ENCODE assay signal across 9 mouse cellular contexts in the genomic region with DNA sequence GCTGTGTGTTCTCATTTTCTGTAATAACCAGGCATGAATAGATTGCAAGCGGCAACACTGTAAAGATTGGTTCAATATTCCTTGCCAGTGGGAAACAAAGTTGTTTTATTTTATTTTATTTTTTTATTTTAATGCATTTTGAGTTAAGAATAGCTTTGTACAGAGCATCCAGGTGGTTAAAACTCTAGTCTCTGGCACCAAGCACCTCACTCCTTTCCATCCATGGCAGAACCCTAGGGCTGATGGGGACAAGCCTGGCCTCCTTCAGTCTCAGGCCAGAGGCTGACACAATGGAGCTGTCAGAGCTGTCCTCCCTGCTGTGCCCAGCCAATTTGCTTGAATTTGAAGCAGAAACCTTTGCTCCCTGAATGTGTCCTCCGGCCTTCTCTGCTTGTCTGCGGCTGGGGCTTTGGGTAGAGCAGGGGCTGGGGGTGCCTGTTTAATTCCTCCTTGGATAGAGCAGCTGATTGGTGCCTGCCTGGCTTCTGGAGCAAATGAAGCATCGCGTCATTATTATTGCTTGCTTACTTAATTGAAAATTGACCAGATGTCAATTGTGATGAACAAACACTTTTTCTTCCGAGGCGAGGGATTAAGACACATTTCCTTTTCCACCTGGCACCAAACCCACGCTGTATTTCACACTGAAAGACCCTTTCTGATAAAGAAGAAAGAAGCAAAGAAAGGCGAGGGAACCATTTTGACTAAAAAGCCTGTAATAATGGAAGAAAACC. TPM values are rescaled to one million over a fixed set of nuclear protein-coding genes. Genes with fewer than 3 reads are reported as not detected.
DNase-seq lines count a peak whose midpoint lies in the region; ATAC-seq and TF ChIP-seq lines count a peak whose summit lies in the region.
"Had no signal": no experiment of that assay in that cellular context is flagged by ENCODE, and none has a peak within 500 bp of the region (broad histone marks: within the 10 kb centered on the region; RNA-seq: fewer than 3 reads in every experiment).

No protein-coding gene starts in this region.

- H3K9me3 ChIP-seq in liver, postnatal 0 days (ENCODE audit: low read length): no peaks in the 10 kb centered on the region
- H3K9me3 ChIP-seq in embryonic facial prominence, embryonic 12.5 days: no peaks in the 10 kb centered on the region
- no peaks in the 10 kb centered on the region for H3K9me3 ChIP-seq in limb, embryonic 10.5 days (replicated peaks)
- H3K9me3 ChIP-seq: stomach, embryonic 15.5 days had no signal

- no peak for ATAC-seq in liver, postnatal 0 days
- peak; percentile 73; the same call in 1 of the 2 replicates for ATAC-seq in embryonic facial prominence, embryonic 12.5 days (ENCODE audit: insufficient number of reproducible peaks, insufficient read depth, low FRiP score, low TSS enrichment)
- ATAC-seq in activated CD4-positive, CD25-positive, alpha-beta regulatory T cell, adult 4 months: no peak

- no peaks in the 10 kb centered on the region for H3K4me1 ChIP-seq in liver, postnatal 0 days (ENCODE audit: insufficient read depth)
- H3K4me1 ChIP-seq in embryonic facial prominence, embryonic 12.5 days: no peaks in the 10 kb centered on the region
- peaks cover 15% of the 10 kb centered on the region for H3K4me1 ChIP-seq in limb, embryonic 10.5 days
- H3K4me1 ChIP-seq: stomach, embryonic 15.5 days had no signal

- H3K4me2 ChIP-seq in liver, postnatal 0 days (ENCODE audit: low read depth, low read length): no peak overlapping the region
- H3K4me2 ChIP-seq in embryonic facial prominence, embryonic 12.5 days (replicated peaks): peak overlapping the region; percentile 18
- H3K4me2 ChIP-seq: stomach, embryonic 15.5 days had no signal

- DNase-seq in liver, postnatal 0 days: peak; percentile 8
- no peak for DNase-seq in liver
- DNase-seq in limb, embryonic 10.5 days (ENCODE audit: low spot score): no peak
- DNase-seq in retina, embryonic 14.5 days (ENCODE audit: low spot score): peak; percentile 86
- no peak for DNase-seq in adrenal gland, postnatal 10 days
- DNase-seq in right cerebral cortex, postnatal 36 days (ENCODE audit: low spot score in 2 of 2): no peak

- 58% methylated on average over 9 of the region's 9 CpGs for WGBS in liver, postnatal 0 days (ENCODE audit: insufficient replicate concordance)
- WGBS in embryonic facial prominence, embryonic 12.5 days: 42% methylated on average over 9 of the region's 9 CpGs
- WGBS in limb, embryonic 10.5 days: 50% methylated on average over 9 of the region's 9 CpGs

- no peak for TF ChIP-seq EP300 in liver, postnatal 0 days (IDR thresholded peaks at IDR 0.05; ENCODE audit: low read depth)

- H3K27ac ChIP-seq in liver, postnatal 0 days (ENCODE audit: low read depth): no peak overlapping the region
- no peak overlapping the region for H3K27ac ChIP-seq in embryonic facial prominence, embryonic 12.5 days
- H3K27ac ChIP-seq in limb, embryonic 10.5 days: peak overlapping the region; percentile 57
- H3K27ac ChIP-seq: stomach, embryonic 15.5 days had no signal

- TF ChIP-seq CTCF in liver, postnatal 0 days (IDR thresholded peaks at IDR 0.05; ENCODE audit: low read depth): no peak

- H3K27me3 ChIP-seq in liver, postnatal 0 days (ENCODE audit: insufficient read depth, low read length): no peaks in the 10 kb centered on the region
- no peaks in the 10 kb centered on the region for H3K27me3 ChIP-seq in embryonic facial prominence, embryonic 12.5 days
- no peaks in the 10 kb centered on the region for H3K27me3 ChIP-seq in limb, embryonic 10.5 days (ENCODE audit: low read depth, poor library complexity, severe bottlenecking)

- no peak overlapping the region for H3K9ac ChIP-seq in liver, postnatal 0 days (replicated peaks)
- no peak overlapping the region for H3K9ac ChIP-seq in embryonic facial prominence, embryonic 12.5 days
- H3K9ac ChIP-seq: stomach, embryonic 15.5 days had no signal

- no peaks in the 10 kb centered on the region for H3K36me3 ChIP-seq in liver, postnatal 0 days (replicated peaks; ENCODE audit: insufficient read depth, low read length)
- no peaks in the 10 kb centered on the region for H3K36me3 ChIP-seq in embryonic facial prominence, embryonic 12.5 days
- H3K36me3 ChIP-seq in limb, embryonic 10.5 days: no peaks in the 10 kb centered on the region
- H3K36me3 ChIP-seq: stomach, embryonic 15.5 days had no signal

- H3K4me3 ChIP-seq in liver, postnatal 0 days (ENCODE audit: low read depth, low read length): no peak overlapping the region
- no peak overlapping the region for H3K4me3 ChIP-seq in embryonic facial prominence, embryonic 12.5 days
- H3K4me3 ChIP-seq in limb, embryonic 10.5 days: no peak overlapping the region
- H3K4me3 ChIP-seq: stomach, embryonic 15.5 days had no signal

RNA-seq across cellular contexts. Expression of gene Rftn1, which starts 46.4 kb away (rescaled TPM):
- polyA plus RNA-seq in liver, postnatal 0 days (2015; fragmentation: Nextera tagmentation; extraction: Ambion mirVana): 5.0 and 6.0 TPM in 2 replicates
- polyA plus RNA-seq in embryonic facial prominence, embryonic 12.5 days (2016; fragmentation: Nextera tagmentation; extraction: Ambion mirVana): 12.1 and 13.0 TPM in 2 replicates
- 6.3 and 7.2 TPM in 2 replicates for polyA plus RNA-seq in limb, embryonic 10.5 days (2016; fragmentation: Nextera tagmentation; extraction: Ambion mirVana)
- 10 to 100 TPM; 30.9 to 31.4 TPM for polyA plus RNA-seq in activated CD4-positive, CD25-positive, alpha-beta regulatory T cell, adult 4 months (2017; shearing (Covaris generic))
- 10 to 100 TPM; 16.3 to 22.7 TPM for total RNA-seq in adrenal gland, postnatal 10 days (2021)

RNA-seq across cellular contexts. Expression of gene Dazl, which starts 56.6 kb away (rescaled TPM):
- polyA plus RNA-seq in liver, postnatal 0 days (2015; fragmentation: Nextera tagmentation; extraction: Ambion mirVana): not detected in 2 replicates
- polyA plus RNA-seq in embryonic facial prominence, embryonic 12.5 days (2016; fragmentation: Nextera tagmentation; extraction: Ambion mirVana): 0.11 and 0.55 TPM in 2 replicates
- polyA plus RNA-seq in limb, embryonic 10.5 days (2016; fragmentation: Nextera tagmentation; extraction: Ambion mirVana): not detected in 2 replicates
- under 1 TPM in 1 of 2 experiments, not detected in 1; 0.98 TPM for polyA plus RNA-seq in activated CD4-positive, CD25-positive, alpha-beta regulatory T cell, adult 4 months (2017; shearing (Covaris generic))
- total RNA-seq in adrenal gland, postnatal 10 days (2021): under 1 TPM; 0.09 to 0.39 TPM

Comparison
In these comparisons a context has a peak if more than half of its experiments do, and no peak if none do; other contexts are left out.
1. DNase-seq: peak in liver, postnatal 0 days (single experiment) and retina, embryonic 14.5 days (single experiment); none in liver (single experiment), limb, embryonic 10.5 days (single experiment), adrenal gland, postnatal 10 days (single experiment) and right cerebral cortex, postnatal 36 days (0 of 2).